17 mouse cellular contexts compared by ENCODE assay signal in the genomic region with DNA sequence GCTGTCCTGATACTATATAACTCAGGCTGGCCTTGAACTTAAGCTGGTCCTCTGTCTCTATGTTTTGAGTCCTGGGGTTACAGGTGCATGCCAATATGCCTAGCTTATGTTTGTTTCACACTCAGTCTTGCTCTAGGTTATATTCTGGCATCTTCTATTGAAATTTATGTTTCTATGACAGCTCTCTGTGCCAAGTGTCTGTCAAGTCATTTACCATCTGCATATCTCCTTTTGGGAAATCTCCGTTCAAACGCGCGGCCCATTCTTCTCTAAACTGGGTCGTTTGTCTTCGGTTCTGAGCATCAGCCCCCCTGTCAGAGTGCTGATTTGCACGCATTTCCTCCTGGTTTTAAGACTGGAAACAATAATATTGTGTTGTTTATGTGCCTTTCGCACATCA.
"Had no signal": no experiment of that assay in that cellular context is flagged by ENCODE, and none has a peak within 500 bp of the region (broad histone marks: within the 10 kb centered on the region; RNA-seq: fewer than 3 reads in every experiment).

No protein-coding gene starts in this region.

- H3K4me2 ChIP-seq: lung, embryonic 14.5 days; midbrain, embryonic 12.5 days; neural tube, embryonic 13.5 days; neural tube, embryonic 15.5 days; stomach, embryonic 15.5 days had no signal

- DNase-seq: lung, adult 18-20 months; lung, embryonic 14.5 days; lung, postnatal 10 days; lung, postnatal 4 days; midbrain, embryonic 14.5 days; right cerebral cortex, postnatal 14 days; thymus, adult 2 months; thymus, postnatal 25 days; thymus, postnatal 4 days had no signal

- ATAC-seq: midbrain, embryonic 16.5 days had no signal

- H3K9ac ChIP-seq: lung, embryonic 14.5 days; midbrain, embryonic 12.5 days; neural tube, embryonic 13.5 days; neural tube, embryonic 15.5 days; stomach, embryonic 15.5 days had no signal

- H3K4me3 ChIP-seq: midbrain, embryonic 10.5 days; midbrain, embryonic 12.5 days; myocyte; neural tube, embryonic 13.5 days; neural tube, embryonic 15.5 days; stomach, embryonic 15.5 days had no signal

- H3K9me3 ChIP-seq: neural tube, embryonic 13.5 days; neural tube, embryonic 15.5 days; stomach, embryonic 15.5 days had no signal

- H3K36me3 ChIP-seq: midbrain, embryonic 10.5 days; midbrain, embryonic 12.5 days; neural tube, embryonic 13.5 days; neural tube, embryonic 15.5 days; stomach, embryonic 15.5 days had no signal

- H3K27me3 ChIP-seq: midbrain, embryonic 12.5 days; neural tube, embryonic 13.5 days; neural tube, embryonic 15.5 days; stomach, embryonic 15.5 days had no signal

- H3K4me1 ChIP-seq: midbrain, embryonic 10.5 days; midbrain, embryonic 12.5 days; neural tube, embryonic 13.5 days; stomach, embryonic 15.5 days had no signal

- H3K27ac ChIP-seq: midbrain, embryonic 10.5 days; midbrain, embryonic 12.5 days; neural tube, embryonic 13.5 days; neural tube, embryonic 15.5 days; stomach, embryonic 15.5 days; stomach, postnatal 0 days had no signal
